Mouse (Mus musculus): ENCODE results near the gene Sorcs2. TPM values are rescaled to one million over a fixed set of nuclear protein-coding genes. Genes with fewer than 3 reads are reported as not detected.

Gene Sorcs2
- 10 to 100 TPM in 1 of 2 experiments, 1 to 10 TPM in 1; 8.2 to 11.0 TPM for total RNA-seq (2021)
- long read RNA-seq, experiment 1, partial matches to known transcripts: 4 of 6 reads
- long read RNA-seq, experiment 1, other reads (novel, unspliced or antisense): 2 of 6 reads
- long read RNA-seq, experiment 2, full-length matches to known transcripts: 1 of 3 reads
- long read RNA-seq, experiment 2, partial matches to known transcripts: 1 of 3 reads
- long read RNA-seq, experiment 2, other reads (novel, unspliced or antisense): 1 of 3 reads

- DNase-seq: peak; percentile 82 to 85
Observed at GRCm38 (mm10) chr5:36397837-36398282, at the start of gene Sorcs2. Sorcs2 (minus strand) TSS chr5:36398139.

- no peak for DNase-seq
Observed at GRCm38 (mm10) chr5:36446166-36446890, 48.4 kb upstream of the Sorcs2 start.

GRCm38 (mm10) chr5:36445028-36445427, 47.1 kb upstream of the Sorcs2 start:
- no peak for DNase-seq

GRCm38 (mm10) chr5:36444611-36445010, 46.7 kb upstream of the Sorcs2 start:
- no peak for DNase-seq

- no peak for DNase-seq
Observed at GRCm38 (mm10) chr5:36440741-36441140, 42.8 kb upstream of the Sorcs2 start.

GRCm38 (mm10) chr5:36436858-36437257, 38.9 kb upstream of the Sorcs2 start:
- DNase-seq: no peak

GRCm38 (mm10) chr5:36434398-36434967, 36.5 kb upstream of the Sorcs2 start:
- no peak for DNase-seq

- no peak for DNase-seq
Observed at GRCm38 (mm10) chr5:36431711-36432110, 33.8 kb upstream of the Sorcs2 start.

GRCm38 (mm10) chr5:36429551-36429950, 31.6 kb upstream of the Sorcs2 start:
- no peak for DNase-seq

GRCm38 (mm10) chr5:36427831-36428230, 29.9 kb upstream of the Sorcs2 start:
- no peak for DNase-seq

- DNase-seq: no peak
Observed at GRCm38 (mm10) chr5:36426404-36426803, 28.5 kb upstream of the Sorcs2 start.

- DNase-seq: no peak
Observed at GRCm38 (mm10) chr5:36424676-36425075, 26.7 kb upstream of the Sorcs2 start.

GRCm38 (mm10) chr5:36422689-36423088, 24.8 kb upstream of the Sorcs2 start:
- DNase-seq: no peak

- DNase-seq: no peak
Observed at GRCm38 (mm10) chr5:36419861-36420260, 21.9 kb upstream of the Sorcs2 start.

- DNase-seq: no peak
Observed at GRCm38 (mm10) chr5:36414712-36415331, 16.9 kb upstream of the Sorcs2 start.

GRCm38 (mm10) chr5:36398463-36399364, 775 bp upstream of the Sorcs2 start:
- peak; percentile 70 to 80 for DNase-seq

- DNase-seq: no peak
Observed at GRCm38 (mm10) chr5:36397384-36397759, 567 bp downstream of the Sorcs2 start.

- DNase-seq: no peak
Observed at GRCm38 (mm10) chr5:36396491-36397383, 1.2 kb downstream of the Sorcs2 start.

GRCm38 (mm10) chr5:36396011-36396410, 1.9 kb downstream of the Sorcs2 start:
- peak; percentile 48 to 78 for DNase-seq

GRCm38 (mm10) chr5:36394840-36395515, 3.0 kb downstream of the Sorcs2 start:
- no peak for DNase-seq

Measured in heart, adult 18-20 months (tissue).